Mouse (Mus musculus): ENCODE data around the gene Arvcf. TPM values are rescaled to one million over a fixed set of nuclear protein-coding genes. Genes with fewer than 3 reads are reported as not detected.

The Arvcf gene
- polyA plus RNA-seq, 1 experiment: 26.3 TPM

DNA sequence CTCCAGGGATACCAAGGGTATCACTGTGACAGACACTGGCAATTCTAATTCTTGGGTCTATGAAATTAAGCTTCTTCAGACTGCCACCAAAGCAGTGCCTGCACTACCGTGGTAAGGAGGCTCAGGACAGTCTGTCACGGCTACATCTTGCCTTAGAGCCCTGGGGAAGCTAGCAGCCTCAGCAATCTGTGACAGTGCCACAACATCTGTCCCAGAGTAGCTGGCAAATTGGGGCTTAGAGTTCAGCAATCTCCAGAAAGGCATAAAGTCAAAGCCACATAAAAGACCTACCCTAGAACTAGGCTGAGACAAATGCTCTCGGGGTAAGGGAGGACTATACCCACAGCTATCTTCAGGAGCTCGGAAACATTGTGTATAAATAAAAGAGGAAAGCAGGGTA, 22.2 kb upstream of the Arvcf start:
- no peak for TF ChIP-seq CTCF (IDR thresholded peaks at IDR 0.05; ENCODE audit: low read depth, low read length)
- no peak for TF ChIP-seq POLR2A (IDR thresholded peaks at IDR 0.05; ENCODE audit: insufficient read depth, low read length)
- TF ChIP-seq EP300 (IDR thresholded peaks at IDR 0.05; ENCODE audit: insufficient read depth, low read depth, low read length): no peak
- no peak overlapping the region for H3K9ac ChIP-seq (ENCODE audit: low read depth, poor library complexity, severe bottlenecking)
- H3K27ac ChIP-seq (ENCODE audit: insufficient read depth, low read length): no peak overlapping the region
- no peak overlapping the region for H3K4me3 ChIP-seq (ENCODE audit: low read depth, low read length)
- no peaks in the 10 kb centered on the region for H3K9me3 ChIP-seq (replicated peaks; ENCODE audit: control insufficient read depth, insufficient read depth, low read length, poor library complexity, severe bottlenecking)
- H3K36me3 ChIP-seq (ENCODE audit: control insufficient read depth, insufficient read depth, low read length, poor library complexity, severe bottlenecking): no peaks in the 10 kb centered on the region
- peaks cover 4% of the 10 kb centered on the region for H3K4me1 ChIP-seq (ENCODE audit: control insufficient read depth, insufficient read depth, low read length)
- H3K27me3 ChIP-seq (ENCODE audit: control insufficient read depth, insufficient read depth, low read length, poor library complexity, severe bottlenecking): no peaks in the 10 kb centered on the region

DNA sequence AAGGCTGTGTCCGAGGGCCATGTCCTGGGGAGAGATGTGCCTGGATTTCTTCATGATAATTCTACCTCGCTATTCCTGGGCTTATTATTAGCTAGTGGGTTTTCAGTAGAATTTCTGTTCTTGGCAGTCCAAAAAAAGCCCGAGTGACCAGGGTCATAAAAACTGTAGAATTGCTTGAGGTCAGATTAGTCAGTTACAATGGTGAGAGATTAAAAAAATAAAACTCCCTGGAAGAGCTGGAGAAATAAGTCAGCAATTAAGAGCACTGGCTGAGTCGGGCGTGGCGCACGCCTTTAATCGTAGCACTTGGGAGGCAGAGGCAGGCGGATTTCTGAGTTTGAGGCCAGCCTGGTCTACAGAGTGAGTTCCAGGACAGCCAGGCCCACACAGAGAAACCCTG, 20.0 kb upstream of the Arvcf start:
- TF ChIP-seq EP300 (IDR thresholded peaks at IDR 0.05; ENCODE audit: insufficient read depth, low read depth, low read length) (no peak), POLR2A (IDR thresholded peaks at IDR 0.05; ENCODE audit: insufficient read depth, low read length) (no peak), CTCF (IDR thresholded peaks at IDR 0.05; ENCODE audit: low read depth, low read length) (no peak)

DNA sequence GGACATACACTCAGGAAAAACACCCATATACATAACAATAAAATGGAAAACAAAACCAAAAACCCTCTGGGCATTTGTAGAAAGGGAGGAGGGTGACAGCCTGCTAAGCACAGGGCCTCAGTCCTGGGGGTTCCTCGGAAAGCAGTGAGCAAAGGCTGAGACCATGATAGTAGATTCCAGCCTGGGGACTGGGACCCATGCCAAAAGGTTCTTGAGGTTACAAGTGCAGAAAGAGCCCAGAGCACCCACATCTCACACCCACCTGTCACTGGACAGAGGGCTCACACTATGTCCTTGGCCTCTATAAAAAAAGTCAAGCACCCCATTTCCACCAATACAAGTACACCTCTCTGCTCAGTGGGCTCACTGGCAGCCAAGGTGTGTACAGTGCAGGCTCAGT, 19.5 kb upstream of the Arvcf start:
- Histone ChIP-seq H3K9ac (ENCODE audit: low read depth, poor library complexity, severe bottlenecking) (no peak overlapping the region), H3K4me3 (ENCODE audit: low read depth, low read length) (no peak overlapping the region), H3K9me3 (replicated peaks; ENCODE audit: control insufficient read depth, insufficient read depth, low read length, poor library complexity, severe bottlenecking) (no peaks in the 10 kb centered on the region), H3K27me3 (ENCODE audit: control insufficient read depth, insufficient read depth, low read length, poor library complexity, severe bottlenecking) (no peaks in the 10 kb centered on the region; the same call in 1 of the 2 replicates), H3K36me3 (ENCODE audit: control insufficient read depth, insufficient read depth, low read length, poor library complexity, severe bottlenecking) (no peaks in the 10 kb centered on the region), H3K27ac (ENCODE audit: insufficient read depth, low read length) (no peak overlapping the region), H3K4me1 (ENCODE audit: control insufficient read depth, insufficient read depth, low read length) (peaks cover 2% of the 10 kb centered on the region)
- no peak for TF ChIP-seq CTCF (IDR thresholded peaks at IDR 0.05; ENCODE audit: low read depth, low read length)
- TF ChIP-seq EP300 (IDR thresholded peaks at IDR 0.05; ENCODE audit: insufficient read depth, low read depth, low read length): no peak
- no peak for TF ChIP-seq POLR2A (IDR thresholded peaks at IDR 0.05; ENCODE audit: insufficient read depth, low read length)

More for the DNA sequence above, 20.0 kb upstream of the Arvcf start:
- no peaks in the 10 kb centered on the region for H3K9me3 ChIP-seq (replicated peaks; ENCODE audit: control insufficient read depth, insufficient read depth, low read length, poor library complexity, severe bottlenecking)
- H3K27me3 ChIP-seq (ENCODE audit: control insufficient read depth, insufficient read depth, low read length, poor library complexity, severe bottlenecking): no peaks in the 10 kb centered on the region; the same call in 1 of the 2 replicates
- H3K9ac ChIP-seq (ENCODE audit: low read depth, poor library complexity, severe bottlenecking): no peak overlapping the region
- peaks cover 2% of the 10 kb centered on the region for H3K4me1 ChIP-seq (ENCODE audit: control insufficient read depth, insufficient read depth, low read length)
- no peak overlapping the region for H3K4me3 ChIP-seq (ENCODE audit: low read depth, low read length)
- no peaks in the 10 kb centered on the region for H3K36me3 ChIP-seq (ENCODE audit: control insufficient read depth, insufficient read depth, low read length, poor library complexity, severe bottlenecking)
- H3K27ac ChIP-seq (ENCODE audit: insufficient read depth, low read length): no peak overlapping the region

DNA sequence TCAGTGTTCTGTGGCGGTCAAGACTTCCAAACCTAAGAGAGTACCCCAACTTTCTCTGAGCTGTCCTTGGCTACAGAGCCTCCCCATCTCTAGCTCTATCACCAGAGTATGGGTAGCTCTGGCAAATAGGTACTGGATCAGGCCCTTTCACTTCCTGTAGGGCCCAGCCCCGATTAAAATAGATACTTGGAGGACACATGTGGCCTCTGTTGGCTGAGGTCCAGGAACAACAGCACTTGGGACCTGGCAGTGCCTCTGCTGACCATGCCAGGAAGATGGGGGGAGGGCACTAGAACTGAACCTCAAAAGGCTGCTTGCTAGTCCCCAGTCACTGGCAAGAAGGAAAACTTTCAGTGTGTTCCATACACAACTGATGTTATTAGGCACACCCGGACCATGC, 14.0 kb upstream of the Arvcf start:
- no peak overlapping the region for H3K9ac ChIP-seq (ENCODE audit: low read depth, poor library complexity, severe bottlenecking)
- TF ChIP-seq POLR2A (IDR thresholded peaks at IDR 0.05; ENCODE audit: insufficient read depth, low read length): no peak
- no peak for TF ChIP-seq EP300 (IDR thresholded peaks at IDR 0.05; ENCODE audit: insufficient read depth, low read depth, low read length)
- no peak for TF ChIP-seq CTCF (IDR thresholded peaks at IDR 0.05; ENCODE audit: low read depth, low read length)
- no peaks in the 10 kb centered on the region; the same call in 1 of the 2 replicates for H3K27me3 ChIP-seq (ENCODE audit: control insufficient read depth, insufficient read depth, low read length, poor library complexity, severe bottlenecking)
- H3K9me3 ChIP-seq (replicated peaks; ENCODE audit: control insufficient read depth, insufficient read depth, low read length, poor library complexity, severe bottlenecking): no peaks in the 10 kb centered on the region
- H3K4me1 ChIP-seq (ENCODE audit: control insufficient read depth, insufficient read depth, low read length): no peaks in the 10 kb centered on the region
- H3K27ac ChIP-seq (ENCODE audit: insufficient read depth, low read length): no peak overlapping the region
- no peaks in the 10 kb centered on the region for H3K36me3 ChIP-seq (ENCODE audit: control insufficient read depth, insufficient read depth, low read length, poor library complexity, severe bottlenecking)
- no peak overlapping the region for H3K4me3 ChIP-seq (ENCODE audit: low read depth, low read length)

DNA sequence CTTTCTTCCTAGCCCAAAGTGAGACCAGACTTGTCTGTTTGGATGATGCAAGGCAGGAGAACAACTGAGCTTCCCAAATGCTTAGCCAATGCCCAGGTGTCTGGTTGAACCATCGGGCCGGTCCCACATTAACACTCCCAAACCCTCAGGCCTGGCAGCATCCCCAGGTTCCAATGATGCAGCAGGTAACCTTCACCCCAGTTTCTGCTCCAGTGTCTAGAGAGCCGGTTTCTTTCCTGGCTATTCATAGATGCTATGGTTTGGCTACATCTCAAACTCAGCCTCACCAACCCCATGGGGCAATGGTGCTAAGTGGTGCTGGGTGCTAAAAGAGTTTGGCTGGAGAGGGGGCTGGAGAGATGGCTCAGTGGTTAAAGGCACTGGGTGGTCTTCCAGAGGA, 12.0 kb upstream of the Arvcf start:
- H3K27ac ChIP-seq (ENCODE audit: insufficient read depth, low read length): no peak overlapping the region
- H3K9ac ChIP-seq (ENCODE audit: low read depth, poor library complexity, severe bottlenecking): no peak overlapping the region
- no peaks in the 10 kb centered on the region for H3K4me1 ChIP-seq (ENCODE audit: control insufficient read depth, insufficient read depth, low read length)
- no peaks in the 10 kb centered on the region for H3K9me3 ChIP-seq (replicated peaks; ENCODE audit: control insufficient read depth, insufficient read depth, low read length, poor library complexity, severe bottlenecking)
- H3K27me3 ChIP-seq (ENCODE audit: control insufficient read depth, insufficient read depth, low read length, poor library complexity, severe bottlenecking): no peaks in the 10 kb centered on the region; the same call in 1 of the 2 replicates
- TF ChIP-seq POLR2A (IDR thresholded peaks at IDR 0.05; ENCODE audit: insufficient read depth, low read length): no peak
- TF ChIP-seq EP300 (IDR thresholded peaks at IDR 0.05; ENCODE audit: insufficient read depth, low read depth, low read length): no peak
- TF ChIP-seq CTCF (IDR thresholded peaks at IDR 0.05; ENCODE audit: low read depth, low read length): no peak
- no peak overlapping the region for H3K4me3 ChIP-seq (ENCODE audit: low read depth, low read length)
- no peaks in the 10 kb centered on the region for H3K36me3 ChIP-seq (ENCODE audit: control insufficient read depth, insufficient read depth, low read length, poor library complexity, severe bottlenecking)

DNA sequence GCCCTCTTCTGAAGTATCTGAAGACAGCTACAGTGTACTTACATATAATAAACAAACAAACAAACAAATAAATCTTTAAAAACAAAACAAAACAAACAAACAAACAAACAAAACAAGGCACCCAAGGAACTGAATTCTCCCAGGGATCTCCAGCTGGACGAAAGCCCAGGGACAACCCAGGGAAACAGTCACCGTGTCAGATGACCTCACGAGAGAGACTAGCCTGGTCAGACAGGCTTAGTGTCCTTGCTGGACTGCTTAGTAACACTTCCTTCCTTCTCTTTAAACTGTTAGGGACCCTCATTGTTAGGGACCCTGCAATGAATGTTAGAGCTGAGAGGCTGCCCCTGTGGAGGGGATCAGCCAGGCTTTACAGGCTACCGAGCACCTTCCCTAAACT, 10.7 kb upstream of the Arvcf start:
- H3K4me3 ChIP-seq (ENCODE audit: low read depth, low read length): no peak overlapping the region
- no peak overlapping the region for H3K9ac ChIP-seq (ENCODE audit: low read depth, poor library complexity, severe bottlenecking)
- H3K27me3 ChIP-seq (ENCODE audit: control insufficient read depth, insufficient read depth, low read length, poor library complexity, severe bottlenecking): no peaks in the 10 kb centered on the region
- TF ChIP-seq POLR2A (IDR thresholded peaks at IDR 0.05; ENCODE audit: insufficient read depth, low read length) (no peak), CTCF (IDR thresholded peaks at IDR 0.05; ENCODE audit: low read depth, low read length) (no peak)
- H3K27ac ChIP-seq (ENCODE audit: insufficient read depth, low read length): no peak overlapping the region
- H3K4me1 ChIP-seq (ENCODE audit: control insufficient read depth, insufficient read depth, low read length): no peaks in the 10 kb centered on the region
- H3K9me3 ChIP-seq (replicated peaks; ENCODE audit: control insufficient read depth, insufficient read depth, low read length, poor library complexity, severe bottlenecking): no peaks in the 10 kb centered on the region
- H3K36me3 ChIP-seq (ENCODE audit: control insufficient read depth, insufficient read depth, low read length, poor library complexity, severe bottlenecking): no peaks in the 10 kb centered on the region
